Mouse (Mus musculus): ENCODE results near the gene Babam2. TPM values are rescaled to one million over a fixed set of nuclear protein-coding genes. Genes with fewer than 3 reads are reported as not detected.

Babam2 gene
- polyA plus RNA-seq, 1 experiment, result 38.7 TPM

DNA sequence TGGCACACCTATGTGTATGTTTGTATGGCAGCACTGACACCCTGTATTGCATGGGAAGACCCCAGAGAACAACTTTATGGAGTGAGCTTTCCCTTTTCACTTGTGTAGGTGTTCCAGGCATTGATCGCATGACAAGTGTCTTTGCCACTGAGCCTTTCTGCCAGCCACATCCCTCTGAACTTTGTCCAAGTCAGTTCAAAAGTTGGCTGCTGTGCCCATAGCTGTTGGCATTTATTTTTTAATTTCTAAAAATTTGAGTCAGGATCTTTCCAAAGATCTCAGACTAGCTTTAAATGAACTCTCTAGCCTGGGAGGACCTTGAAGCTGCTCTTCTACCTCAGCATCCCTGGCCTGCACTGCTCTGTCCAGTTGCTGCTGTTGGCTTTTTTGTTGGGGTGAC lies 44.4 kb downstream of the Babam2 start:
- H3K27ac ChIP-seq (ENCODE audit: insufficient read depth, low read depth, low read length), result no peak overlapping the region
- no peaks in the 10 kb centered on the region for H3K4me1 ChIP-seq (ENCODE audit: control insufficient read depth, insufficient read depth, low read length)
- TF ChIP-seq CTCF (conservative IDR thresholded peaks at IDR 0.05; ENCODE audit: insufficient read depth, insufficient read length, low read depth, low read length) (no peak), POLR2A (IDR thresholded peaks at IDR 0.05; ENCODE audit: low read depth, low read length) (no peak)
- H3K4me3 ChIP-seq (ENCODE audit: insufficient read depth, low read depth, low read length), result no peak overlapping the region
- H3K36me3 ChIP-seq (ENCODE audit: control insufficient read depth, insufficient read depth, low read length), result no peaks in the 10 kb centered on the region
- WGBS, result 83% methylated on average over 1 of the region's 1 CpGs
- H3K27me3 ChIP-seq (replicated peaks; ENCODE audit: control insufficient read depth, insufficient read depth, low read length), result no peaks in the 10 kb centered on the region
- DNase-seq, result peak; percentile 24

DNA sequence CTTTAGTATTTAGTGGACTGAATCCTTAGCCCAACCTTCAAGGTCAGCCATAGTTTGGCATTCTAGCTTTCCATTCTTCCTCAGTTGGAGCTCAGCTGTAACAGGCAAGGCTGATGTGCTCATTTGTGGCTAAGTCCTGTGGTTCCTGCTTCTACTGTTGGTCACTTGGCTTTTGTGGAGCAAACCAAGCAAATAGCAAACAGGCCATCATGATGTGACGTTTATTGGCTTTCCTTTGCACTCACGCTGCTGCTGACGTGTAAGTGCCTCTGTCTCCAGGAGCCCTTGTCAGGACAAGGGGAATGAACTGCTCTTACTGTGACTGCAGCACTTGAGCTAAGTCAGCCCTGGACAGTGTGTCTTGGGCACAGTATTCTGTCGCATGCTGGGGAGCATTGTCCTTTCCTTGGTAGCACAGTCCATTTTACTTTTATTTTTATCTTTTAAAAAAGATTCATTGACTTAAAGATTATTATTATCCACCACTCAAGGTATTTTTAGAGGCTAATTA lies 45.1 kb downstream of the Babam2 start:
- H3K4me3 ChIP-seq (ENCODE audit: insufficient read depth, low read depth, low read length), result no peak overlapping the region
- TF ChIP-seq POLR2A (IDR thresholded peaks at IDR 0.05; ENCODE audit: low read depth, low read length), result no peak
- no peak for TF ChIP-seq CTCF (conservative IDR thresholded peaks at IDR 0.05; ENCODE audit: insufficient read depth, insufficient read length, low read depth, low read length)
- 75% methylated on average over 4 of the region's 4 CpGs for WGBS
- no peak for DNase-seq
- no peak overlapping the region for H3K27ac ChIP-seq (ENCODE audit: insufficient read depth, low read depth, low read length)
- no peaks in the 10 kb centered on the region for H3K4me1 ChIP-seq (ENCODE audit: control insufficient read depth, insufficient read depth, low read length)
- no peaks in the 10 kb centered on the region for H3K36me3 ChIP-seq (ENCODE audit: control insufficient read depth, insufficient read depth, low read length)
- no peaks in the 10 kb centered on the region for H3K27me3 ChIP-seq (replicated peaks; ENCODE audit: control insufficient read depth, insufficient read depth, low read length)

DNA sequence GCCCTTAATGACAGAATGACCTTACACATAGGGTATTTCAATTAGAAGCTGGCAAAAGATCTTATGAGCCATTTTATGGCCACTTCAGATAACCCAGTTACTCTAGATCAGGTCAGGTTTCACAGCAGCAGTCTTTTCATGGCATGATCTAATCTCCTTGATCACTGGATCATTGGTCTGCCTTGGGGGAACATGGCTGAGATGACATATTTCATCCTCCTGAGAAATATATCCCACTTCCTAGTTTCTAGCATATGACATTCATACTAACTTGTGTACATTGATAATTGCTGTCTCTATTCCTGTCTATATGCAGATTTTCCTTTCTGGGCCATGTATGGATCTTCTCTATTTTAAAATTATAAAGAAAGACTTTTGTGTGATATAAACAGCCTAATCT lies 51.9 kb downstream of the Babam2 start:
- TF ChIP-seq CTCF (conservative IDR thresholded peaks at IDR 0.05; ENCODE audit: insufficient read depth, insufficient read length, low read depth, low read length) (no peak), POLR2A (IDR thresholded peaks at IDR 0.05; ENCODE audit: low read depth, low read length) (no peak)
- H3K4me1 ChIP-seq (ENCODE audit: control insufficient read depth, insufficient read depth, low read length), result no peaks in the 10 kb centered on the region
- H3K4me3 ChIP-seq (ENCODE audit: insufficient read depth, low read depth, low read length), result no peak overlapping the region
- DNase-seq, result no peak
- no peaks in the 10 kb centered on the region for H3K36me3 ChIP-seq (ENCODE audit: control insufficient read depth, insufficient read depth, low read length)
- no peaks in the 10 kb centered on the region for H3K27me3 ChIP-seq (replicated peaks; ENCODE audit: control insufficient read depth, insufficient read depth, low read length)
- no peak overlapping the region for H3K27ac ChIP-seq (ENCODE audit: insufficient read depth, low read depth, low read length)

DNA sequence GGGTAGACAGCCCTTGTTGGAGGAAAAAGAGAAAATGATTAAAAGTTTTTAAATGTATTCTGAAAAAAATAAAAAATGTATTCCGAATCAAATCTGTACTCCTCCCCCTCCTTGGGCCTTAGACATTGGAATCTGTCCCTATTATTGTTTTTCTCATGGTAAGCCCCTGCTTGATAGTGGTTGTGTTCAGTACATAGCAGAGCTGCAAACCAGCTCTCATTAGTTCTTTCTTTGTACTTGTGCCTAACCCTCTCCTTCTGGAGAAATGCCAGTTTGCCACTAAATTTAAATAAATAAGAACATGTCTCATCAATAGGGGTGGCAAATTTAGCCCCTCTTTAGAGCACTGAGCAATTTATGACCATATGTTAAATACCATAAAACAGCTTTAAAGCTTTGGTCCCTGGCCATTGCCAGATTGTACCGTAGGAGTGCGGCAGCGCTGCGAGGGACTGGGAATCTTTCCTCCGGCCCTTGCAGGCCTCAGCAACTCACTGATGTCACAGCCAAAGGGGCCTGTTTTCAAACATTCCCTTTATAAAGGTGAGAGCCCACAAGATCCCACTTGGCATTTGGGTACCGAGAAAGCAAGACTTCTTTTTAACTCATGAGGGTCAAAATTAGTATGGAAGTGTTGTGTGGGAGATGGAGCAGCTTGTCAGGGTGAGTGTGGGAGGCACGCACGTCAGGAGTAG lies 52.9 kb downstream of the Babam2 start:
- H3K36me3 ChIP-seq (ENCODE audit: control insufficient read depth, insufficient read depth, low read length), result no peaks in the 10 kb centered on the region
- 85% methylated on average over 9 of the region's 9 CpGs for WGBS
- no peaks in the 10 kb centered on the region for H3K4me1 ChIP-seq (ENCODE audit: control insufficient read depth, insufficient read depth, low read length)
- TF ChIP-seq CTCF (conservative IDR thresholded peaks at IDR 0.05; ENCODE audit: insufficient read depth, insufficient read length, low read depth, low read length), result no peak
- TF ChIP-seq POLR2A (IDR thresholded peaks at IDR 0.05; ENCODE audit: low read depth, low read length), result no peak
- DNase-seq, result no peak
- no peak overlapping the region for H3K4me3 ChIP-seq (ENCODE audit: insufficient read depth, low read depth, low read length)
- no peak overlapping the region for H3K27ac ChIP-seq (ENCODE audit: insufficient read depth, low read depth, low read length)
- H3K27me3 ChIP-seq (replicated peaks; ENCODE audit: control insufficient read depth, insufficient read depth, low read length), result no peaks in the 10 kb centered on the region

DNA sequence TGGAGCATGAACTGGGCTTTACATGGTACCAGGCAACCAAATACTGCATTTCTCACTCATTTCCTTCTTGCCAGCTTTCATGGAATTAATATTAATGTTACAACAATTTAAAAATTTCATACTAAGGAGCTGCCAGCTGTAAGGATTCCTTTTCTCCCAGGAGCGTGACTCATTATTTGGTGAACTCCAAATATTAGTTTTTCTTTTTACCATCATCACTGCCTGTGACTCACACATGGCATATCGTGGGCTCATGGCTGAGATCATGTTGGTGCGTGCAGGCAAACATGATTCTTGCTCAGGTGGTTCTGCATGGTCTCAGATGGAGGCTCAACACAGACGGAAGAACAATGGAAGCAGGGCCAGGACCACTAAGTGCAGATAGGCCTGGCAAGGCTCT lies 53.5 kb downstream of the Babam2 start:
- 94% methylated on average over 4 of the region's 4 CpGs for WGBS
- no peaks in the 10 kb centered on the region for H3K27me3 ChIP-seq (replicated peaks; ENCODE audit: control insufficient read depth, insufficient read depth, low read length)

DNA sequence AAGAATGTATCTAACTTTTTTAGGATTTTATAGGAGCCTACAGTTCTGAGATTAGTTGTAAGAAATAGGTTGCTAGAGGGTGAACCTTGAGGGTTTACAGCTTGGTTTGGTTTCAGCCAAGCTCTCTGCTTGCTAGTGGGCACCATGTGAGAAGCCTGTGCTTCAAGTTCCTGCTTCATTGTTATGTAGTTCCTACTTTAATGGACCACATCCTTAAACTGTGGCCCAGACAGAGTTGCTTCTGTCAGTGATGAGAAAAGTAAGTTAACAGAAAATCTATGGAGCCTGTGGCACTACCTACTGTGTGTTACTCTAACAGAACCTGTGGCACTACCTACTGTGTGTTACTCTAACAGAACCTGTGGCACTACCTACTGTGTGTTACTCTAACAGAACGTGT lies 57.1 kb downstream of the Babam2 start:
- H3K4me1 ChIP-seq (ENCODE audit: control insufficient read depth, insufficient read depth, low read length), result no peaks in the 10 kb centered on the region
- no peaks in the 10 kb centered on the region for H3K36me3 ChIP-seq (ENCODE audit: control insufficient read depth, insufficient read depth, low read length)
- no peak for TF ChIP-seq CTCF (conservative IDR thresholded peaks at IDR 0.05; ENCODE audit: insufficient read depth, insufficient read length, low read depth, low read length)
- no peak for TF ChIP-seq POLR2A (IDR thresholded peaks at IDR 0.05; ENCODE audit: low read depth, low read length)
- H3K4me3 ChIP-seq (ENCODE audit: insufficient read depth, low read depth, low read length), result no peak overlapping the region
- H3K27ac ChIP-seq (ENCODE audit: insufficient read depth, low read depth, low read length), result no peak overlapping the region
- no peaks in the 10 kb centered on the region for H3K27me3 ChIP-seq (replicated peaks; ENCODE audit: control insufficient read depth, insufficient read depth, low read length)
- 92% methylated on average over 1 of the region's 1 CpGs for WGBS
- no peak for DNase-seq

More for the DNA sequence above, 53.5 kb downstream of the Babam2 start:
- H3K36me3 ChIP-seq (ENCODE audit: control insufficient read depth, insufficient read depth, low read length), result no peaks in the 10 kb centered on the region
- H3K4me3 ChIP-seq (ENCODE audit: insufficient read depth, low read depth, low read length), result no peak overlapping the region
- no peak for DNase-seq
- no peaks in the 10 kb centered on the region for H3K4me1 ChIP-seq (ENCODE audit: control insufficient read depth, insufficient read depth, low read length)
- TF ChIP-seq POLR2A (IDR thresholded peaks at IDR 0.05; ENCODE audit: low read depth, low read length) (no peak), CTCF (conservative IDR thresholded peaks at IDR 0.05; ENCODE audit: insufficient read depth, insufficient read length, low read depth, low read length) (no peak)
- no peak overlapping the region for H3K27ac ChIP-seq (ENCODE audit: insufficient read depth, low read depth, low read length)

DNA sequence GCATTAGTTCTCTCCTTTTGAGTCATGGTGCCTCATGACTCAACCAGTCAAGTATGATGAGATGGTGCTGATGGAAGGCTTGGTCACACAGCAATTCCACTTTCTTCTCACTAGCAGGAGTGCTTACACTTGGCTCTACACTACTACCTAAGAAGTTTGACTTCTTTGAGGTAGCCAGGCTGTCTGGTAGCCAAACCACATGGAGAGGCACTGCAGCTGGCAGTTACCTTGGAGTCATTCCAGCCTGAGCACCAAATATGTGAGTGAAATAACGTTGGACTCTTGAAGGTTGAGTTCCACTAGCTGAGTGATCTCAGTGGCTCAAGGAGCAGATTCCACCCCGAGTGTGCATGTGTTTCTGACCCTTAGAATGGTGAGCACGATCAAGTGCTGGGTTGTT lies 57.8 kb downstream of the Babam2 start:
- Histone ChIP-seq H3K27ac (ENCODE audit: insufficient read depth, low read depth, low read length) (no peak overlapping the region), H3K4me1 (ENCODE audit: control insufficient read depth, insufficient read depth, low read length) (no peaks in the 10 kb centered on the region), H3K4me3 (ENCODE audit: insufficient read depth, low read depth, low read length) (no peak overlapping the region), H3K27me3 (replicated peaks; ENCODE audit: control insufficient read depth, insufficient read depth, low read length) (no peaks in the 10 kb centered on the region), H3K36me3 (ENCODE audit: control insufficient read depth, insufficient read depth, low read length) (no peaks in the 10 kb centered on the region)
- TF ChIP-seq POLR2A (IDR thresholded peaks at IDR 0.05; ENCODE audit: low read depth, low read length), result no peak
- no peak for TF ChIP-seq CTCF (conservative IDR thresholded peaks at IDR 0.05; ENCODE audit: insufficient read depth, insufficient read length, low read depth, low read length)
- 54% methylated on average over 3 of the region's 3 CpGs for WGBS
- peak; percentile 47 for DNase-seq

All from kidney, adult 2 months (tissue).